Mouse (Mus musculus) cortical plate, adult 2 months (tissue): Measurements from ENCODE around the gene Kncn.

Source experiments
- CTCF ChIP-seq: fragments of 200-500 bp; IDR thresholded peaks from 2 replicates; pipeline ENCODE4 v1.5.1; 2011; ENCODE audit warnings: mild to moderate bottlenecking, control low read depth, low read length; ENCODE audit not compliant: insufficient read depth; ENCODE audit errors: extremely low read depth
- POLR2A ChIP-seq: fragments of 200-500 bp; IDR thresholded peaks from 2 replicates; pipeline ENCODE4 v1.6.1; 2011; ENCODE audit warnings: mild to moderate bottlenecking, low read length, control low read depth; ENCODE audit not compliant: insufficient read depth; ENCODE audit errors: extremely low read depth

DNA sequence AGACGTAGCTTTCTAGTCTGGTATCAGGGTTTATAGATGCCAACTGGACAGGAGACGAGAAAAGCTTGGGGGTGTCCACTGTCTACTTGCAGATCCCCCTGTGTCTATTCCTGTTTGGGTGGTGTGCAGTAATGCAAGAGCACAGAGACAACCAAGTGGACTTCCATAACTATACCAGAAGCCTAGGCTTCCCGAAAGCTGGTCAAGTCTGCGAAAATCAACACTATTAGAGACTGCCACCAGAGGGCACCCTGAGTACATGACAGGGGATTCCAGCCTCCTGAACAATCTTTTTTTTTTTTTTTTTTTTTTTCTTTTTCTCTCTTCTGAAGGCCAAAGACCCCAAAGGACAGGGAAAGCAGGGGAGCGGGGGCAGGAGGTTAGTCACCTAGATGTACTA, 18.6 kb downstream of the Kncn start:
- peak; percentile 86 for TF ChIP-seq CTCF
- TF ChIP-seq POLR2A: no peak
